Mouse (Mus musculus): ENCODE measurements around the gene Arhgap15.
A peak's percentile ranks its signal among the peaks of the same experiment; 100 is the strongest.

Gene Arhgap15

DNA sequence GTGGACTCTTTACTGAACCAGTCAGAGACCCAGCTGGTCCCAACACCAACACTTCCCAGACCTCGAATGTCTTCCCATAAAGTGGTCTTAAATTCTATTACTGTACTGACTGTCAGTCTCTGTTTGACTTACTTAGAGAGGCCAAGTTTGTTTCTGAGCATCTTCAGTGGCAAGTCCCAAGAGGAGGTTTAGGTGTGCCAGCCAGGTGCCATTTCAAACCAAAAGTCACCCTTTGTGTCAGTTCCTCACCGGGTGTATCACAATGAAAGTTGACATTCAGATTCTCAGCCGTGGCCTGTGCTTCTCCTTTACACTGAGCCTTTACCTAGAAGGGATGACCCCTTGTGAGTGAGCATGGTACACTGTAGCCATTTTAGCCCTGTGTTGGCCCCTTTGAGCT is 560.5 kb downstream of the Arhgap15 start:
- DNase-seq = no peak

DNA sequence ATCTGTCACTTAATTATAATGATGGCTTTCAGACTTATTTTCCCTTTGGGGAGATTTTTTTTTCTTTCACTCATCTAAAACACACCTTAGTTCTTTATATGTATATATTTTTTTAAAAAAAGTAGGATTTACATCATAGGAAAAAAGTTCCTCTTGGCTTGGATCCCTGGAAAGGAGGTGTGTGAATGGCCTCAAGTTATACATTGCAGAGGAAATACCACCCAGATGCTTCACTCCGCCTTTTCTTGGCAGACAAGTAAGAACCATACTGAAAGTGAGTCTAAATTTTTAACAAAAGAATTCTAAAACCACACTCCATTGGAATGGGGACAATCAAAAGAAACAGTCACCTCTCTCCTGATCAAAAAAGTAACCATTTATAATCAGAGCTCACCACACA is 560.9 kb downstream of the Arhgap15 start:
- no peak for DNase-seq

GRCm38 (mm10) chr2:44310095-44310748 is 561.6 kb downstream of the Arhgap15 start:
- DNase-seq = no peak

DNA sequence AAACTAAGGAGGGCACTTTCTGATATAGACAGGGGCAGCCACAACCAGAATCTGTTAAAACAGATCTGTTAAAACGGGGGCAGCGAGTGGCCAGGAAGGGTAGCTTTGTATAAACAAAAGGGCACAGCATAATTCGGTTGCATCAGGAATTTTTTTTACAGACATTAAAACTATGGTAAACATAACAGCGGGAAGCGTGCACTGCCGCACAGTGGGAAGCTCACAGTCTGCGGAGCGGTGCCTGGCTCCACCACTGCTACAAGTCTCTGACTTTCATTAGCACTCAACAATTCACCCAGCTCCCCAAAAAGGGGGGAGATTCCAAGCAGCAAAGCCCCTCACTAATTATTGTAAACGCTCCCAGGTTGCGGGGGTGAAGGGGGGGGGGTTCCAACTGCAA is 562.6 kb downstream of the Arhgap15 start:
- no peak for DNase-seq

DNA sequence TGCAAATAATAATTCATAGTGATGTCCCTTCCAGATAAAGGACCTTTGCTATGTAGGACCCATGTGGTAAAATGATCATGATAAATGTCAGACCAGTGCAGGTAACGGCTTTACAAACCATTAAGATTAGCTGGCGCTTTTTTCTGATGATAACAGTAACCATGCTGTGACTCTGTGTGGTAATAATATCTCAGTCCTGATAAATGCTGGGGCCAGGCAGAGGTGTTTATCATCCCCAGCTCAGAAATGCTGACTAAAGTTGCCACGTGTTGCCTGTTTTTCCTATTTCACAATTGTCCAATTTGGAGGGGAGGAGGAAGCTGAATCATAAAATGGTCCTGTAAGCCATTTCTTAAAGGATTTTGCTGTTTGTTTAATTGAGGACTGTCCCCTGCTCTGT is 564.9 kb downstream of the Arhgap15 start:
- no peak for DNase-seq

- DNase-seq = peak in 1 of 2 experiments; percentile 43
These were observed 569.8 kb downstream of the Arhgap15 start for GRCm38 (mm10) chr2:44318436-44318835.

- DNase-seq = no peak
These were observed 570.9 kb downstream of the Arhgap15 start for GRCm38 (mm10) chr2:44319479-44319878.

- no peak for DNase-seq
These were observed 575.2 kb downstream of the Arhgap15 start for GRCm38 (mm10) chr2:44323813-44324212.

DNA sequence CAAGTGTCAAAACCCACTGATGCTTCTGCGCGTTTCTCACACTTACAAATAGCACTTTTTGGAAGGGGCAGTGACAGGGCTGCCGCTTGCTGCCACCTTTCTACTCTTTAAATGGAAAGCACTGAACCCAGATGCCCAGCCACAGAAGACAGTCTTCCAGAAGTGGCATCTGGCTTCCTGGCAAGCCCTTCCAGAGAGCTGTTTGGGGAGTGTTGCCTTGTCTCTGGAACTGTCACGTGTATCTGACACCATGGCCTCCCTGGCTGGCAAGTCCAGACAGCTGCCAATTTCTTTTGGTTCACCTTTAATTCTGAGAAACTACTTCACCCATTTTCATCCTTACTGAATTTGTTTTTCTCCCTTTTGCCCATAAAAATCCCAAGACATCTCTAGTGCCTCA is 584.7 kb downstream of the Arhgap15 start:
- DNase-seq = peak in 1 of 2 experiments; percentile 15

- DNase-seq = no peak
These were observed 585.4 kb downstream of the Arhgap15 start for GRCm38 (mm10) chr2:44334006-44334405.

- peak; percentile 23 to 60 for DNase-seq
These were observed 585.9 kb downstream of the Arhgap15 start for GRCm38 (mm10) chr2:44334517-44334916.

DNA sequence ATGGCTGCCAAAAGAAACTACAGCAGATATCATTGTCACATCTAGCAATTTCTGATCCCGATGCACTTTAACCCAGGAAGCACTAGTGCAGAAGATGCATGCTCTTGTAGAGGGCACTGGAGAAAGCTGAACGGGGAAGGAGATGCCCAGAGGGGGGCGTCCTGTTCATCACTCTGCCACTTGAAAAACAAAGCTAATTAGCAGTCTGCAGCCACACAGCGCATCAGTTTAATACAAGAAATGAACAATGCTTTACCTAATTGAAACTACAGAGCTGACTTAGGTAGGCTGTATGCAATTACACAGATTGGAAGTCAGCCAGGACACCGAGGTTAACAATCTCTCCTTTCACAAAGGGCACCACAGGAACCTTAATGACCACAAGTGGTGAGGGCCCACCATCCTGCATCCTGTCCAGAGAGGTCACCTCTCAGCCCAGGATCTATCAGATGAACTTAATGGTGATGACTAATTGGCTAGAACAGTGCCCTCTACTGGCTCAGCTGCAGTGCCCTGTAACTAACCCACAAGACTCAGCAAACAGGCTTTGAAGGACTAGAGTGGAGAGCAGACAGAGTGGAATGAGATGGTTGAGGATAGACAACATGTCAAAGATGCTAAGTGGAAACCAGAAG is 588.2 kb downstream of the Arhgap15 start:
- DNase-seq = peak in 1 of 2 experiments; percentile 6

- DNase-seq = no peak
These were observed 589.8 kb downstream of the Arhgap15 start for GRCm38 (mm10) chr2:44338467-44338866.

- DNase-seq = no peak
These were observed 592.5 kb downstream of the Arhgap15 start for GRCm38 (mm10) chr2:44341091-44341571.

- no peak for DNase-seq
These were observed 596.2 kb downstream of the Arhgap15 start for GRCm38 (mm10) chr2:44344861-44345260.

DNA sequence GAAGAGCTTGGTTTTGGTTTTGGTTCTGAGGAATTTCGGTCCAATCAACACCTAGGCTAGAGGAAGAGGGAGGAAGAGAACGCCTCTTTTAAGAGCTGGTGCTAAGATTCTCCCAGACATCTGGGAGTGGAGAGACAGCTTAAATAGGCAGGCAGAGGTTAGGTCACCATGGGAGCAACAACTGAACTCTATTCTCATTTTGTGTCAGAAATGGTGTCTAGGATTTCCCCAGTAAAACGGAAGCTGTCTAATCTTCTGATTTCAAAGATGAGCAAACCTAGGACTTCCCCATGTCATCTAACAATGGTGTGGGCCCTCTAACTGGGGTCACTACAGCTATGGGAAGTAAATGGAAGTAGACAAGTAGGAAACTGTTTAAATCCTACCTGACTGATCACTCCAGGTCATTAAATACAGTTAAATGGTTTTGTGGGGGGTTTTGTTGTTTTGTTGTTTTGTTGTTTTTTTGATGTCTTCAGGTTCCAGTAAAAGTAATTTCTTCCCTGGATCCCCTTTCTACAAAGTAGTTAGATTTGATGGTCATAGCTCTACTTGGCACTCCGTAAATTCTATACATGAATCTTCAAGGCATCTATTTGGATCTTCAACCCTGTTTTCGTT is 596.8 kb downstream of the Arhgap15 start:
- no peak for DNase-seq

DNA sequence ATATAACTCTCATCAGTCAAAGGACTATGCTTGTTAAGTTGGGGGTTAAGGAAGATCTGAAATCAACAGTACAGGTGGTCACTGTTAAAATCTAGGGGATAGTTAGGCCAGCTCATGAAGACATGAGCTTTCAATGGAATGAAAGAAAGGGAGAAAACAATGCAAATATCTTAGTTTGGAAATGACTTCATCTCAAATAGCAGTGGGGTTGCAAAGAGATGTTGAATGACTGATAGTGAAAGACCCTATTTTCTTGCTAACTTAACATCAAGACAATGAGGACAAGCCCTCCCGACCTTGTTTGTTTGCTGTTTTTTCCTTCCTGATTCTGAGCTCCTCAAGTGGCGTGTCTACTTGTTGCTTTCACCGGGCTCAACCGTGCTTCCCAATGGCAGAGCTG is 597.6 kb downstream of the Arhgap15 start:
- no peak for DNase-seq

DNA sequence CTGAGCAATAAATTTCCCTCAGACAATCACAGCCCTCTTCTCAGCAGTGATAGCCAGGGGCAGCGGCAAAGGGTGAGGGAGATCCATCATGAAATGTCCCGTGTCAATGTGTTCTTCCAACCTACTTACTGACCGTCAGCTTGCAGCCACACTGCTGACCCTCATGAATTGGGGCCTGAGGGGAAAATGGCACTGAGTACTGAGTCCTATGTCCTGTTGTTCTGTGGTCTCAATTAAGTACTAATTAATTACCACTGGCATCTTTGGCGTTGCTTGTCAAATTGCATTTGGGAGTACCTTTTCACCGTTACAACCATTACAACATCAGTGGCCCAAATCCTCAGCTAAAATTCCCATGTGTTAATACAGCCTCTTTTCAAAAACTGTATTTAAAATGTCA is 599.2 kb downstream of the Arhgap15 start:
- DNase-seq = no peak

GRCm38 (mm10) chr2:44349101-44349500 is 600.5 kb downstream of the Arhgap15 start:
- DNase-seq = no peak

GRCm38 (mm10) chr2:44352885-44353284 is 604.3 kb downstream of the Arhgap15 start:
- no peak for DNase-seq

DNA sequence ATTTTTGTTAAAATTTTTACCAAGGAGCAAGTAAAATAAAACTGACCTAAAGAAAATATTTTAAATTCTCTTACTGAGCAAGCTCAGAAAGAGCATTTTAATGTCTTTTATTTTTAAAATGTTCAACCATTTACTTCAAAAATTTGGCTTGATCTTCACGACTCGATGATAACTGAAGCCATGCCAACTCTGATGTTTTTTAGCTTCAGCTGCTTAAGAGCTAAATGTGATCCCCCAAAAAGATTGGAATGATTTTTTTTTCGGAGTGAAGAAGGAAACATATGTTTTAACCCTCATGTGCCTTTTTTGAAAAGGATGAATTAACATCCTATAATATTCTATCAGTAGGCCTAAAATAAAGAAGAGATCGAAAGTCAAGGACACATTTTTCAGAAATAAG is 605.0 kb downstream of the Arhgap15 start:
- DNase-seq = no peak

- no peak for DNase-seq
These were observed 606.2 kb downstream of the Arhgap15 start for GRCm38 (mm10) chr2:44354786-44355185.

DNA sequence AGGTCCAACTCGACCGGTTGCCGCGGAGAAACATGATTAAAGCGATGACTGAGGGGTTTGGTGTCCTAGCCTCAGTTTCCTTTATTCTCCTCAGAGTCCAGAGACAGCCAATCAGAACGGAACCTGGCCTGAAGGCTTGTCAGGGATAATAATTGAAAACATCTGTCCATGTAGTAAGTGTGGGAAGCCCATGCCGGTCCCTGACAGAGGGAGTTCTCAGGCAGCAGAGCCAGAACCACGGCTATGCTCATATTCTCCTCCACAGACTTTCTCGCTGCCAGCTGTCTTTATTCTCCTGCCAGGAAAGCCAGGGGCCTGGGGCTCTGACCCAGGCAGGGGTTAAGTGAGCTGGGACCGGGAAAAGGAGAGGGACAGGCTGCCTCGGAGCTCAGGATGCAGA is 606.7 kb downstream of the Arhgap15 start:
- no peak for DNase-seq

DNA sequence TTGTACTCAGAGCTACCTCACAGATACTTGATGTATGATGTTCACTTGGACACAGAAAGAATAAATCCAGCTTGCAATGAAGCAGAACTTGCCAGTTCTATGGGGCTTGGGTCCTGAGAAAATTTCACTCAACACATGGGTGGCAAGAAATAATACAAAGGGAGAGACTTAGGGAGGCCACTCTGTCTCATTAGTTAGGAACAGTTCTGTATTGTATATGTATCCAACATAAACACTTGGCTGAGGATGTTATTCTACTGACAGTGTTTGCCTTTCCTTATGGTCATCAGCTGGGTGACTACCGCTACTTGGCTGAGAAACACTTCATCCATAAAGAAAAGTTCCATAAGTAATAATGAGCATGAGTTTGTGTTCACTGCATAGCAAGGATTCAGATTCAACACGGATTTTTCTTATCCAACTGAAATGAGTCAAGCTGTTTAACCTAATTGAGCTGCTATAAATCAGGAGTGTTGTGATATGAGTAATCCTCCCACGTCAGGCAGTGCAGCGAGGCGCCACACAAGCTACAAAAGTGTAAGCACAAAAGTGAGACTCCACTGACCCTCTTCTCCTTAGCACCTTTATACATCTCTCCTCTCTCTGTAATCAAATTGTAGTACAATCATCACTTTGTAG is 607.7 kb downstream of the Arhgap15 start:
- no peak for DNase-seq

Data from kidney, adult 8-10 months (tissue).